Mouse (Mus musculus): ENCODE measurements around the gene Exoc6. TPM values are rescaled to one million over a fixed set of nuclear protein-coding genes. Genes with fewer than 3 reads are reported as not detected.

Exoc6 gene
- polyA plus RNA-seq, 1 experiment: 3.3 TPM

DNA sequence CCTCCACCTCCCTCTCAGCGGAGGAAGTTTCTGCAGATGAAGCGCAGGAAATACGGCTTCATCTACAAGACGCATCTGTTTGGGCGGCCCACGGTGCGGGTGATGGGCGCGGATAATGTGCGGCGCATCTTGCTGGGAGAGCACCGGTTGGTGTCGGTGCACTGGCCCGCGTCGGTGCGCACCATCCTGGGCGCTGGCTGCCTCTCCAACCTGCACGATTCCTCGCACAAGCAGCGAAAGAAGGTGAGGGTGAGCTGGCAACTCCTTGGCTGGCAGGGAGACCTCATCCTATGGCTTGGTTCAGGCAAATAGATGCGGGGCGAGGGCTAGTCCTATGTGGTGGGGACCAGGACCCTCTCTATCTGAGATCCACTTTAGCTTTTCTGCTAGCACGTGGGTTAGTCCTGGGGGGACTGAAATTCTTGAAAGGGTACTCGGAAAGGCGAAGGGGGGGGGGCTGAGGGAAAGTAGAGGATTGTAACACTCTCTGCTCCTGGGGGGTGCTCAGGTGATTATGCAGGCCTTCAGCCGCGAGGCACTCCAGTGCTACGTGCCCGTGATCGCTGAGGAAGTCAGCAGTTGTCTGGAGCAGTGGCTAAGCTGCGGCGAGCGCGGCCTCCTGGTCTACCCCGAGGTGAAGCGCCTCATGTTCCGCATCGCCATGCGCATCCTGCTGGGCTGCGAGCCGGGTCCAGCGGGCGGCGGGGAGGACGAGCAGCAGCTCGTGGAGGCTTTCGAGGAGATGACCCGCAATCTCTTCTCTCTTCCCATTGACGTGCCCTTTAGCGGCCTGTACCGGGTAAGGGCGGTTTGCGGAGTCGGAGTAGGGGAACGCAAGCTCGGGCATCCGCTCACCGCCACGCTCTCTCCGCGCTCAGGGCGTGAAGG, 148.3 kb downstream of the Exoc6 start:
- no peaks in the 10 kb centered on the region for H3K27me3 ChIP-seq (ENCODE audit: control insufficient read depth, insufficient read depth, low read length)
- H3K4me3 ChIP-seq (ENCODE audit: control insufficient read depth, low read depth, low read length): peak overlapping the region; percentile 37
- no peaks in the 10 kb centered on the region for H3K36me3 ChIP-seq (ENCODE audit: control insufficient read depth, insufficient read depth, low read length)
- peaks cover 23% of the 10 kb centered on the region for H3K4me1 ChIP-seq (ENCODE audit: control insufficient read depth, insufficient read depth, low read length)
- no peak overlapping the region for H3K27ac ChIP-seq (ENCODE audit: control insufficient read depth, insufficient read depth, low read depth, low read length)
- TF ChIP-seq POLR2A (IDR thresholded peaks at IDR 0.05; ENCODE audit: control insufficient read depth, low read depth, low read length): no peak
- no peak for TF ChIP-seq CTCF (IDR thresholded peaks at IDR 0.05; ENCODE audit: control insufficient read depth, insufficient read depth, insufficient replicate concordance, low read depth, low read length)

DNA sequence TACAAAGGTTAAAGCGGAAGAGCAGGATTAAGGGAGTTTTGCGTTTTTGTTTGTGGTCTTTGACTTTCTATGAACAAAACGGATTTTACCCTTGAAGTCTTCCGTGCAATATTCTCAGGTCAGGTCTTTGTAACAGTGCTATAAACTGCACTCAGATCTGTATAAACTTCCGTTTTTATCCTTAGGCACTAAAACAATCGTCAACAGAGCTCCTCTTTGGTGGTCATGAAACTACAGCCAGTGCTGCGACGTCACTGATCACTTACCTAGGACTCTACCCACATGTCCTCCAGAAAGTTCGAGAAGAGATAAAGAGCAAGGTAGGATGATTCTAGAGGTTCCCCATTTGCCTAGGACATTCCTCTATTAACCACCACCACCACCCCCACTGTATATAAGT, 149.5 kb downstream of the Exoc6 start:
- TF ChIP-seq CTCF (IDR thresholded peaks at IDR 0.05; ENCODE audit: control insufficient read depth, insufficient read depth, insufficient replicate concordance, low read depth, low read length) (no peak), POLR2A (IDR thresholded peaks at IDR 0.05; ENCODE audit: control insufficient read depth, low read depth, low read length) (no peak)
- Histone ChIP-seq H3K27me3 (ENCODE audit: control insufficient read depth, insufficient read depth, low read length) (no peaks in the 10 kb centered on the region), H3K36me3 (ENCODE audit: control insufficient read depth, insufficient read depth, low read length) (no peaks in the 10 kb centered on the region), H3K4me3 (ENCODE audit: control insufficient read depth, low read depth, low read length) (no peak overlapping the region), H3K4me1 (ENCODE audit: control insufficient read depth, insufficient read depth, low read length) (peaks cover 23% of the 10 kb centered on the region), H3K27ac (ENCODE audit: control insufficient read depth, insufficient read depth, low read depth, low read length) (no peak overlapping the region)

DNA sequence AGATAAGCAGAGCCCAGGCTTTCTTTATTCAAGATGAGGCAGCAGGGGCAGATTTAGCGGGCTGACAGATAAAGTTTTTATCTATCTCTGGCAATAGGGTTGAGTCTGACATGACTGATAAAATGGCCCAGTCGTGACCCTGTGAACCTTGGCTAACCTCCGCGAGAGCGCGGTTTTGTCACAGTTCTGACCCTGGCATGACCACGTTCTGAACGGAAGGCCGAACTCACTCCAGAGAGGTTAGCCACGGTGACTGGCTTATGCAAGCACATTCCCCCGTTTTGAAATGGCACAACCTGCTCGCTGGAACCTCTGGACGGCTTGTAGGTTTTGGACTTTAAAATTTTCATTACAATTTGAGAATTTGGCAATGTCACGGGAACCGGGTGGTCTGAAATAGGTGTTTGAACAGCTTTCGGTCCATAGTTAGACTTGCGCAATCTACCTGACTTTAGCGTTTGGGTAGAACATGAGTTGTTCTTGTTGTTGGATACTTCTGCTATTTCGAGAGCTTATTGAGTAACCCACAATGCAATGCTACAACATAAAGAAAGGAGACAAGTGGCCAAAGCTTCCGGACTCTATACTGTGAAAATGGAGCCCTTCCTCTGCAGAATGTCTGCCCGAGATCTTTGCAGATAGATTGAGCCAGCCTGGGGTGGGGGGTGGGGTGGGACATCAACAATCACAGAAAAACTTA, 152.3 kb downstream of the Exoc6 start:
- no peak overlapping the region for H3K4me3 ChIP-seq (ENCODE audit: control insufficient read depth, low read depth, low read length)
- no peak overlapping the region for H3K27ac ChIP-seq (ENCODE audit: control insufficient read depth, insufficient read depth, low read depth, low read length)
- H3K36me3 ChIP-seq (ENCODE audit: control insufficient read depth, insufficient read depth, low read length): no peaks in the 10 kb centered on the region
- TF ChIP-seq CTCF (IDR thresholded peaks at IDR 0.05; ENCODE audit: control insufficient read depth, insufficient read depth, insufficient replicate concordance, low read depth, low read length): no peak
- no peak for TF ChIP-seq POLR2A (IDR thresholded peaks at IDR 0.05; ENCODE audit: control insufficient read depth, low read depth, low read length)
- no peaks in the 10 kb centered on the region for H3K27me3 ChIP-seq (ENCODE audit: control insufficient read depth, insufficient read depth, low read length)
- peaks cover 14% of the 10 kb centered on the region for H3K4me1 ChIP-seq (ENCODE audit: control insufficient read depth, insufficient read depth, low read length)

- TF ChIP-seq CTCF (IDR thresholded peaks at IDR 0.05; ENCODE audit: control insufficient read depth, insufficient read depth, insufficient replicate concordance, low read depth, low read length) (peak; percentile 85), POLR2A (IDR thresholded peaks at IDR 0.05; ENCODE audit: control insufficient read depth, low read depth, low read length) (no peak)
- Histone ChIP-seq H3K4me1 (ENCODE audit: control insufficient read depth, insufficient read depth, low read length) (peaks cover 3% of the 10 kb centered on the region; the same call in 1 of the 2 replicates), H3K27ac (ENCODE audit: control insufficient read depth, insufficient read depth, low read depth, low read length) (no peak overlapping the region), H3K4me3 (ENCODE audit: control insufficient read depth, low read depth, low read length) (no peak overlapping the region), H3K36me3 (ENCODE audit: control insufficient read depth, insufficient read depth, low read length) (no peaks in the 10 kb centered on the region), H3K27me3 (ENCODE audit: control insufficient read depth, insufficient read depth, low read length) (no peaks in the 10 kb centered on the region)
Measured at GRCm38 (mm10) chr19:37703902-37704509, 153.8 kb downstream of the Exoc6 start.

DNA sequence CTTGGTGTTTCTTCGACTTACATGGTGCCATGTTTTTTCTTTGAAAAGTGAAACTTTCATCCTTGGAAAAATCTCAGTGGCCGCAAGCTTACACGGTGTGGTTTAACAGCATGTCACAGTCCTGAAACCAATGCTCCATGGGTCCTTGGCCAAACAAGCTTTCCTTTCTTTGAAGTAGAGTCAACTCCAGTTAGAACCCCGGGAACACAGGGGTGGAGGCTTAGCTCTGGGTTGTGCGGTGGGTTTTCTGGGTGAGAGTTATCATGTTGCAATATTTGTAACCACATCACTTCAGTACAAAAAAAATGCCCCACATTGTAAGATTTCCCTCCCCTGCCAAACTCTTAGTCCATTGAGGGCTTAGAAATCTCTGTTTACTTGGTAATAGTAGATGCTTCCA, 155.5 kb downstream of the Exoc6 start:
- Histone ChIP-seq H3K4me1 (ENCODE audit: control insufficient read depth, insufficient read depth, low read length) (no peaks in the 10 kb centered on the region), H3K27ac (ENCODE audit: control insufficient read depth, insufficient read depth, low read depth, low read length) (no peak overlapping the region), H3K4me3 (ENCODE audit: control insufficient read depth, low read depth, low read length) (no peak overlapping the region), H3K36me3 (ENCODE audit: control insufficient read depth, insufficient read depth, low read length) (no peaks in the 10 kb centered on the region), H3K27me3 (ENCODE audit: control insufficient read depth, insufficient read depth, low read length) (no peaks in the 10 kb centered on the region)
- no peak for TF ChIP-seq CTCF (IDR thresholded peaks at IDR 0.05; ENCODE audit: control insufficient read depth, insufficient read depth, insufficient replicate concordance, low read depth, low read length)
- TF ChIP-seq POLR2A (IDR thresholded peaks at IDR 0.05; ENCODE audit: control insufficient read depth, low read depth, low read length): no peak

- H3K27ac ChIP-seq (ENCODE audit: control insufficient read depth, insufficient read depth, low read depth, low read length): no peak overlapping the region
- H3K4me3 ChIP-seq (ENCODE audit: control insufficient read depth, low read depth, low read length): no peak overlapping the region
- TF ChIP-seq POLR2A (IDR thresholded peaks at IDR 0.05; ENCODE audit: control insufficient read depth, low read depth, low read length): no peak
- TF ChIP-seq CTCF (IDR thresholded peaks at IDR 0.05; ENCODE audit: control insufficient read depth, insufficient read depth, insufficient replicate concordance, low read depth, low read length): no peak
- no peaks in the 10 kb centered on the region for H3K36me3 ChIP-seq (ENCODE audit: control insufficient read depth, insufficient read depth, low read length)
- H3K27me3 ChIP-seq (ENCODE audit: control insufficient read depth, insufficient read depth, low read length): no peaks in the 10 kb centered on the region
- no peaks in the 10 kb centered on the region for H3K4me1 ChIP-seq (ENCODE audit: control insufficient read depth, insufficient read depth, low read length)
Measured at GRCm38 (mm10) chr19:37714681-37715080, 164.5 kb downstream of the Exoc6 start.

GRCm38 (mm10) chr19:37715980-37716379, 165.8 kb downstream of the Exoc6 start:
- H3K4me3 ChIP-seq (ENCODE audit: control insufficient read depth, low read depth, low read length): no peak overlapping the region
- H3K27me3 ChIP-seq (ENCODE audit: control insufficient read depth, insufficient read depth, low read length): no peaks in the 10 kb centered on the region
- H3K36me3 ChIP-seq (ENCODE audit: control insufficient read depth, insufficient read depth, low read length): no peaks in the 10 kb centered on the region
- no peak for TF ChIP-seq CTCF (IDR thresholded peaks at IDR 0.05; ENCODE audit: control insufficient read depth, insufficient read depth, insufficient replicate concordance, low read depth, low read length)
- TF ChIP-seq POLR2A (IDR thresholded peaks at IDR 0.05; ENCODE audit: control insufficient read depth, low read depth, low read length): no peak
- H3K27ac ChIP-seq (ENCODE audit: control insufficient read depth, insufficient read depth, low read depth, low read length): no peak overlapping the region
- no peaks in the 10 kb centered on the region for H3K4me1 ChIP-seq (ENCODE audit: control insufficient read depth, insufficient read depth, low read length)

Data from testis, adult 2 months (tissue).